Mouse (Mus musculus) liver, embryonic 14.5 days (tissue): ENCODE data around the gene Clstn3. TPM values are rescaled to one million over a fixed set of nuclear protein-coding genes. Genes with fewer than 3 reads are reported as not detected.

Experiments
- ATAC-seq: fragments of 200-750 bp; cut with Nextera tagmentation; 2 replicates; pipeline ENCODE4 v1.8.0; 2017; ENCODE audit warnings: moderate number of reproducible peaks, mild to moderate bottlenecking, moderate library complexity; ENCODE audit not compliant: insufficient read depth
- DNase-seq, 3 experiments: peaks; one replicate each; pipeline ENCODE4 v3.0.0-alpha.2; 2012 to 2013; ENCODE audit warnings: low read depth in 3 of 3, low spot score in 3 of 3
- H3K27ac ChIP-seq: fragments of 300-500 bp; sonication (generic); 2 replicates; pipeline ENCODE4 v1.5.1; 2014; ENCODE audit warnings: moderate library complexity, mild to moderate bottlenecking, control low read depth, inconsistent platforms
- H3K27me3 ChIP-seq: fragments of 300-500 bp; sonication (generic); 2 replicates; pipeline ENCODE4 v1.6.1; 2014; ENCODE audit warnings: mild to moderate bottlenecking, low read length, moderate library complexity; ENCODE audit not compliant: control insufficient read depth, insufficient read depth
- H3K36me3 ChIP-seq: fragments of 300-500 bp; sonication (generic); replicated peaks from 2 replicates; pipeline ENCODE4 v1.6.1; 2014; ENCODE audit warnings: low read depth; ENCODE audit not compliant: control insufficient read depth, insufficient read depth
- H3K4me1 ChIP-seq, 2 experiments: fragments of 200-500 bp in 1 of 2; fragments of 300-500 bp in 1 of 2; sonication (generic) in 1 of 2; replicated peaks; 2 replicates each; pipeline ENCODE4 v1.6.1; 2012 to 2014; ENCODE audit warnings: antibody characterized with exemption in 1 of 2, inconsistent platforms in 1 of 2, low read length in 1 of 2; ENCODE audit not compliant: control insufficient read depth in 2 of 2, insufficient read depth in 2 of 2
- H3K4me2 ChIP-seq: fragments of 300-500 bp; sonication (generic); 2 replicates; pipeline ENCODE4 v1.6.1; 2014; ENCODE audit warnings: low read depth, mild to moderate bottlenecking, control low read depth, moderate library complexity
- H3K4me3 ChIP-seq, 2 experiments: fragments of 200-500 bp in 1 of 2; fragments of 300-500 bp in 1 of 2; sonication (generic) in 1 of 2; 2 replicates each; pipeline ENCODE4 v1.5.1; 2012 to 2014; ENCODE audit warnings: low read depth in 2 of 2, low read length in 2 of 2, mild to moderate bottlenecking in 2 of 2, control low read depth in 1 of 2, inconsistent platforms in 1 of 2, moderate library complexity in 1 of 2; ENCODE audit not compliant: insufficient read depth in 1 of 2
- H3K9ac ChIP-seq: fragments of 300-500 bp; sonication (generic); replicated peaks from 2 replicates; pipeline ENCODE4 v1.6.1; 2014; ENCODE audit warnings: mild to moderate bottlenecking, control low read depth, moderate library complexity
- H3K9me3 ChIP-seq: fragments of 300-500 bp; sonication (generic); 2 replicates; pipeline ENCODE4 v1.6.1; 2016; ENCODE audit warnings: low read length, mixed read lengths; ENCODE audit not compliant: control insufficient read depth
- CTCF ChIP-seq: IDR thresholded peaks from 2 replicates; pipeline ENCODE4 v1.5.1; 2016; ENCODE audit warnings: antibody characterized with exemption, low read depth, control low read depth
- EP300 ChIP-seq: IDR thresholded peaks from 2 replicates; pipeline ENCODE4 v1.6.1; 2016; ENCODE audit warnings: antibody characterized with exemption, low read depth
- WGBS: fragments of 180-500 bp; shearing (Covaris S2); extraction: QIAGEN DNeasy Blood & Tissue Kit; methylation state at CpG from one replicate; pipeline ENCODE4 v1.1.7; 2014; ENCODE audit not compliant: insufficient replicate concordance; 5-methylcytosine and 5-hydroxymethylcytosine counted together
- polyA plus RNA-seq, 2 experiments: library from polyadenylated mRNA; depleted of rRNA in 1 of 2; stranded (reverse) in 1 of 2; unstranded in 1 of 2; fragments of >200 nt; fragmentation: Nextera tagmentation in 1 of 2; extraction: Ambion mirVana in 1 of 2; gene quantifications; 2 replicates each; pipeline versions ENCODE4 v1.2.1 to v1.2.3; 2012 to 2014

Gene Clstn3
- polyA plus RNA-seq, 2 experiments: 1.7 to 2.5 TPM

DNA sequence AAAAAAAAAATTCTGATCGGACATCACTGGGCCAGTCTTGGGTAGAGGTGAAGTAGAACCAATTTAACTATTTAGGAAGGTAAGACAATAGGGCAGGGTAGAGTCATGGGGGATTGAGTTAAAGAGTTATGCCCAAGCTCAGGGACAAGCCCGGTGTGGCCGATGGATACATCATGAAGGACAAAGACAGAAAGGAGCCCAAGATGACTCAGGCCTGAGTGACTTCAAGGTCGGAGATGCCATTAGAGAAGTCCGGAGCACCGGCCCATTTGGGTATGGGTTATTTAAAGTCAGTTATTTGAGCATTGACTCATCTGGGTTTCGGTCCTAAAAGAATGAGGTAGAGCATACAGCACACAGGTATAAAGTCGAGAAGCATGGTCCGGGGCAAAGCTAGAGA, 18.1 kb downstream of the Clstn3 start:
- ATAC-seq (no peak), DNase-seq (no peak)
- Histone ChIP-seq H3K9me3 (no peaks in the 10 kb centered on the region), H3K27me3 (no peaks in the 10 kb centered on the region), H3K27ac (no peak overlapping the region), H3K4me3 (no peak overlapping the region), H3K4me1 (peaks cover 2% of the 10 kb centered on the region in 2 experiments; a peak in 3 of 4 replicates), H3K36me3 (no peaks in the 10 kb centered on the region), H3K4me2 (no peak overlapping the region), H3K9ac (no peak overlapping the region)
- WGBS: 78% methylated on average over 9 of the region's 9 CpGs
- TF ChIP-seq EP300 (no peak), CTCF (no peak)

DNA sequence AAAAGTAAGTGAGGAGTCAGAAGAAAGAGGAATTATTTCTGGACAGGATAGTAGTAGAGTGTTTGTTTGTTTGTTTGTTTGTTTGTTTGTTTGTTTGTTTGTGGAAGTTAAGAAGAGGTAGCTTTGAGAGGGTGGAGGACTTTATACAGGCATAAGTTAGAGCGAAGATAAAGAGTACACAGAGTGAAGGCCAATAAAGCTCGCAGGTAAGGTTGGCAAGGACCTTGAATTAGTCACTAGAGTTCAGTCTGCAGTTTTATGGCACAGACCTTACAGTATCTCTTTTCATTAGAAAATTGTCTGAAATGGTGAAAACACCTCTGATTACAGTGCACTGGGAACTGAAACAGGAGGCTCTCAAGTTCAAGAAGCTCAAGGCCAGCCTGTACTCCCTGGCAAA, 18.6 kb downstream of the Clstn3 start:
- Histone ChIP-seq H3K4me2 (no peak overlapping the region), H3K4me3 (no peak overlapping the region), H3K4me1 (no peaks in the 10 kb centered on the region; a peak in 1 of 4 replicates), H3K9me3 (no peaks in the 10 kb centered on the region), H3K9ac (no peak overlapping the region), H3K27me3 (no peaks in the 10 kb centered on the region), H3K36me3 (no peaks in the 10 kb centered on the region), H3K27ac (no peak overlapping the region)
- TF ChIP-seq CTCF: no peak
- TF ChIP-seq EP300: no peak
- DNase-seq (no peak), ATAC-seq (no peak)
- 72% methylated on average over 2 of the region's 2 CpGs for WGBS

DNA sequence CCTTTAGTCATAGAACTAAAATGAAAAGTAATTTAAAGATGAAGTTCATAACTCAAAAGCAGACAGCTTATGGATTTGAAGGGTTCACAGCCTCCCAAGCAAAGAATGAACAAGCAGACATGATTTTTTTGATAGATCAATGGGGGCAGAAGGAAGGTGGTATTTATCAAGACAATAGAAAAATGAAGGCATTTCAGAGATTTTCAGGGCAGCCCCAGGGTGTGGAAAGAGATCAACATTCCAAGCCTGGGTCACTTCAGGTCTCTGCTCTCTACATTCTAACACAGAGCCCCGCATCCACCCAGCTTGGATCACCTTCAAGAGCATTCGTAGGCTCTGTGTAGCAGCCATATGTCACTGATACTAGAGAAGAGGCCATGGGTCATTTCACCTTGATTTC, 21.3 kb downstream of the Clstn3 start:
- H3K4me3 ChIP-seq: no peak overlapping the region
- no peaks in the 10 kb centered on the region for H3K9me3 ChIP-seq
- no peak for ATAC-seq
- no peaks in the 10 kb centered on the region for H3K36me3 ChIP-seq
- DNase-seq: no peak
- no peak overlapping the region for H3K4me2 ChIP-seq
- no peaks in the 10 kb centered on the region for H3K27me3 ChIP-seq
- no peaks in the 10 kb centered on the region for H3K4me1 ChIP-seq
- TF ChIP-seq CTCF (no peak), EP300 (no peak)
- no peak overlapping the region for H3K27ac ChIP-seq
- H3K9ac ChIP-seq: no peak overlapping the region
- WGBS: 72% methylated on average over 2 of the region's 2 CpGs

DNA sequence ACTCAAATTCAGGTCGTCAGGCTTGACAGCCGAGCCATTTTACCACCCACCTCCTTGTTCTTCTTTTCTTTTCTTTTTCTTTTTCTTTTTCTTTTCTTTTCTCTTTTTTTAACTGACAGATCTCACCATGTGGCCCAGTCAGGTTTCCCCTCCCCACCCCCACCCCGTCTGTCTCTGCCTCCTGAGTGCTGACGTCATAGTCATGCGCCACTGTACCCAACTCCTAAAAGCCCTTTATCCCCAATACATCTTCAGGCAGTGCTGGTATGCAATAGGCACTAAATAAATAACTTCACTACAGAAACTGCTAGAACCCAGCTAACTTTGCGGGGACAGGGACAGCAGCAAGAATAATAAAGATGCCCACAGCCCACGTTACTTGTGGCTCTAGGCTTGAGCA, 28.3 kb downstream of the Clstn3 start:
- Histone ChIP-seq H3K9ac (no peak overlapping the region), H3K4me1 (no peaks in the 10 kb centered on the region), H3K27me3 (no peaks in the 10 kb centered on the region), H3K4me2 (no peak overlapping the region), H3K4me3 (no peak overlapping the region), H3K9me3 (no peaks in the 10 kb centered on the region), H3K36me3 (no peaks in the 10 kb centered on the region), H3K27ac (no peak overlapping the region)
- ATAC-seq: no peak
- no peak for DNase-seq
- no peak for TF ChIP-seq EP300
- TF ChIP-seq CTCF: no peak
- WGBS: 74% methylated on average over 7 of the region's 7 CpGs

DNA sequence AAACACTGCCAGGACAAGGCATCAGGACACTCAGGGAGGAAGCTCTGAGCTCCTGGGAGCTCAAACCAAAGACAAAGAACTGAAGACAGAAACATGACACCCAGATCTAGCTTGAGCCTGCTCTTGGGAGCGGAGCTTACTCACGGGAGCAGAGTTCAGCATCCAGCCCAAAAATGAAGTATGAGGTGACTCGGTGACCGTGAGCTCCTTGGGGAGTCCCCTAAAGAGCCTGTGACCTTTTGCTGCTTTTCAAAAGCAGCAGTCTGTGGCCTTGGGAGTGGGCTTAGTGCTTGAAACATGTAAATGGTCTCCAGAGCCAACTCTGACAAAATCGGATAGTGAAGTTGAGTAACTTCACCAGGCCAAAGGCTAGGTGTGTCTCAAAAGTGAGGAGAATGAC, 29.4 kb downstream of the Clstn3 start:
- no peaks in the 10 kb centered on the region for H3K4me1 ChIP-seq
- ATAC-seq: no peak
- no peak overlapping the region for H3K4me3 ChIP-seq
- WGBS: 65% methylated on average over 5 of the region's 5 CpGs
- H3K9ac ChIP-seq: no peak overlapping the region
- H3K27me3 ChIP-seq: no peaks in the 10 kb centered on the region
- TF ChIP-seq EP300 (no peak), CTCF (no peak)
- no peaks in the 10 kb centered on the region for H3K9me3 ChIP-seq
- DNase-seq: no peak
- H3K27ac ChIP-seq: no peak overlapping the region
- no peaks in the 10 kb centered on the region for H3K36me3 ChIP-seq
- no peak overlapping the region for H3K4me2 ChIP-seq
